Mouse (Mus musculus) bone marrow macrophage, adult 2 months (primary cell): Measurements from ENCODE around the gene Fgfr2.

Source experiments
- CTCF ChIP-seq: IDR thresholded peaks from 2 replicates; pipeline ENCODE4 v1.5.1; 2012; ENCODE audit warnings: low read depth, mild to moderate bottlenecking, low read length, moderate library complexity
- POLR2A ChIP-seq: IDR thresholded peaks from 2 replicates; pipeline ENCODE4 v1.6.1; 2012; ENCODE audit warnings: mild to moderate bottlenecking, low read depth, low read length, borderline replicate concordance

DNA sequence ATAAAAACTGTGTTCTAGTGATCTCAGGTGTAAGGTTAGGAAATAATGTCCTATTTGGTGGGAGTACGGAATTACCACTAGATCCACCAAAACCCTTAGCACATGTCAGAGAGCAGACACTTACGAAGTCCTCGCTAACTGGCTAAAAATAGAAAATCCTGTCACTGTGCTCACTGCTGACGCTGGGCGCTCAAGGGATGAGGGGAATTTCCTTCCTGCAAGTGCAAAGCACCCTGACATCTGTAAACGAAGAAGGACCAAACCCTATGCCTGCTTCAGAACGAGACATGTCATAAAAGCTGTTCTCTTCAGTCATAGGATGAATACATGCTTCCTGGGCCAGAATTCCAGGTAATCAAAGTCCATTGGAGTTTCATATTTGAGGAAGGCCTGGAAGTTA, 337.1 kb downstream of the Fgfr2 start:
- TF ChIP-seq POLR2A = no peak
- TF ChIP-seq CTCF = no peak
